Mouse (Mus musculus): ENCODE data around the gene Pigl.
"Not testable (repeated sequence)": the region's sequence is repeated elsewhere in the genome, so short reads cannot be mapped to it uniquely, and the experiment has no call there.

Gene Pigl

DNA sequence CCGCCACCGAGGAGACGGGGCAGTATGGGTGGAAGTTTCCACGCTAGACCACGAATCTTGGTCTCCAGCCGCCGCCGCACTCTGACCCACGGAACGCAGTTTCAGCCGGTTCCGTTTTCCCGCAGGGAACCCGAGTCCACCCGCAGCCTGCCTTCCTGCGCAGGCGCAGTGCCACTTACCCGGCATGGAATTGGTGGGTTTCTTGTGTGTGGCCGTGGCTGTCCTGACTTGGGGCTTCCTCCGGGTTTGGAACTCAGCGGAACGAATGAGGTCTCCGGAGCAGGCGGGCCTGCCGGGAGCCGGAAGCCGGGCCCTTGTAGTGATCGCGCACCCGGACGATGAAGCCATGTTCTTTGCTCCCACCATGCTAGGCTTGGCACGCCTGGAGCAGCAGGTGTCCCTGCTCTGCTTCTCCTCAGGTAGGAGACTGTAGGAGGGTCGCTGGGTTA lies at the start of gene Pigl, which contains the start of gene Ncor1:
Gene Pigl, plus strand, starts transcription at position 185 of the 449 bp plus-strand sequence.
Gene Ncor1, minus strand, starts transcription at position 266 of the 449 bp plus-strand sequence.
- DNase-seq (ENCODE audit: low read depth, low spot score), result peak; percentile 87

DNA sequence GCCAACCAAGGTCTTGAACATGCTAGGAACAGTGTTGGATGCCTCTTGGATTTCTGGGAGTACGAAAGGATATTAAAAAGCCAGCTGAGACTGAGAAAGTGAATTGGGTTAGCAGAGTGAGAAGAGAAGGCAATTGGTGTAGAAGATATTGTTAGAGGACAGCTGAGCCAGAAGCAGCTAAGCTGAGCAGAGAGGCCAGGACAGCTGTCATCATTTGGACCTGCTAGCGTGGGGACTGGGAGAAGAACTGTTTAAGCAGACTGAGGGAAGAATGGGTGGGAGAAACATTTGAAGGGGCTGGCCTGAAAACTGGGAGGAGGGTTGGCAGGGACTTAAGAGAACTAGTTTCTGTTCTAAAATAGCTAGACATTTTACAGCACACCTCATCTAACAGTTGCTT lies 49.4 kb upstream of the Pigl start:
- no peak for DNase-seq (ENCODE audit: low read depth, low spot score)

DNA sequence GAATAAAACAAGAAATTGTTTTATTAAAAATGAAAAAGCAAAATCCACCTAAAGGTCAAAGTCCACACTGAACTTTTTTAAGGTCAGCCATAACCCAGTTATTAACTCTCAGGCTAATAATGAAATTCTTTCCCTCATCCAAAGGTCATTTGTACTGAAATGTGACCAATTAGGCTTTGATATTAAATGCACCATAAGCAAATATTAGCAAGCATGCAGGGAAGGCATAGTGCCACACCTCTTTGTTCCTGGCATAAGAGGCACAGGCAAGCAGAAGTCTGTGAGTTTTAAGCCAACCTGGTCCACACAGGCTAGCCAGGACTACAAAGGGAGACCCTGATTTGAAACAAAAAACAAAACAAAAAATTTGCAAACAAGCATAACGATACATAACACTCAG lies 48.6 kb upstream of the Pigl start:
- no peak for DNase-seq (ENCODE audit: low read depth, low spot score)

DNA sequence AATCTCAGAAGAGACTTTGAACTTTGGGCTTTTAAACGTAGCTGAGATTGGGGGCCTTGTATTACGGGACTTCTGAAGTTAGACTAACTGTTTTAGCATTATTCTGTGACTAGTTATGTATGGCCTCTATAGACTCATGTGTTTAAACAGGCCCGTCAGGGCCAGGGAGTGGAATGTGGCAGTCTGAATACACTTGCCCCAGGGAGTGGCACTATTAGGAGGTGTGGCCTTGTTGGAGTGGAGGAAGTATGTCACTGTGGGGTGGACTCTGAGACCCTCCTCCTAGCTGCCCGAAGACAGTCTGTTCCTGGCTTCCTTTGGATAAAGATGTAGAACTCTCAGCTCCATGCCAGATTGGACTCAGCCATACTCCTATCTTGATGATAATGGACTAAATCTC lies 43.2 kb upstream of the Pigl start:
- DNase-seq (ENCODE audit: low read depth, low spot score), result no peak

DNA sequence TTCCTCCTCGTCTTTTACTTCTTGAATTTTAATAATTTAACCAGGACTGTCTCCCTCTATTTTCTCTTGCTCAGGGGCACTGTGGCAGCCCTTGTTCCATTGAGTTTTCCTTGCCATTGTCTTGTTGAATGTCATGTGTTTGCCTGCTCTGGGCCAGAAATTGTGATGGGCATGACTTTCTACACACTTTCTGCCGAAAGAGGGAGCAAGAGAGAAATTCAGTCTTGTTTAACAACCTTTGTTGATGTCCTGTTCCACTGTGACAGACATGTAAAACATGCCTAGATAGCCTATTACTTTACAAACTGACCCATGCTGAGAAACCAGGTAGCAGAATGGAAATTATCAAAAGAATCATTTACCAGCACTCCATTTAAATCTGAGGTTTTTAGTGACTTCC lies 33.7 kb upstream of the Pigl start:
- no peak for DNase-seq (ENCODE audit: low read depth, low spot score)

DNA sequence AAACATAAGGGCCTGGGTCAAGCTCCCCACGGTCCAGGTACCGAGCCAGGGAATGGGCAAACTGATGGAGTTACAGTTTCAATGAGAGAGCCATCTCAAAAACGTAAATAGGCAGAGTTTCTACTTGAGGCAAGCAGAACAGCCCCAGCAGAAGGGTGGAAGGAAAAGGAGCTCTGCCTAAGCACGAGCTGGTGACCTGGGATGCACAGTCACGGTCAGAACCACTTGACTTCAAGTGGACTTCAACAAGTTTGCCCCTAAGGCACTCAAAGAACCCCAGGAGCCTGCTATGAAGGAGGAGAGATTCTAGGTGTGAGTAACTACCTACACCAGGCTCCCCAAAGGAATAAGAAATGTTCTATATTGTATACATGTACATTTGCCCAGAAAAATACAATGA lies 32.0 kb upstream of the Pigl start:
- DNase-seq (ENCODE audit: low read depth, low spot score), result no peak

DNA sequence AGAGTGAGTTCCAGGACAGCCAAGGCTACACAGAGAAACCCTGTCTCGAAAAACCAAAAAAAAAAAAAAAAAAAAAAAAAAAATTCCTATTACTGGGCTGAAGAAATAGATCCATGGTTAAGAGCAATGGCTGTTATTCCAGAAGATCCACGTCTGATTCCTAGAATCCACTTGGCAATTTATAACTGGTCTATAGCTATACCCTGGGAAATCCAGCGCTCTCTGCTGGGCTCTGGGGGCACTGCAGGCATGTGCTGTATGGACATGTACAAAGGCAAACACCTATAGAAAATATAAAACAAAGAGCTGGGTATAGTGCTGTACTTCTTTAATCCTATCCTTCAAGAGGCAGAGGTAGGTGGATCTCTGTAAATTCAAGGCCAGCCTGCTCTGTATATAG lies 31.2 kb upstream of the Pigl start:
- DNase-seq (ENCODE audit: low read depth, low spot score), result no peak

DNA sequence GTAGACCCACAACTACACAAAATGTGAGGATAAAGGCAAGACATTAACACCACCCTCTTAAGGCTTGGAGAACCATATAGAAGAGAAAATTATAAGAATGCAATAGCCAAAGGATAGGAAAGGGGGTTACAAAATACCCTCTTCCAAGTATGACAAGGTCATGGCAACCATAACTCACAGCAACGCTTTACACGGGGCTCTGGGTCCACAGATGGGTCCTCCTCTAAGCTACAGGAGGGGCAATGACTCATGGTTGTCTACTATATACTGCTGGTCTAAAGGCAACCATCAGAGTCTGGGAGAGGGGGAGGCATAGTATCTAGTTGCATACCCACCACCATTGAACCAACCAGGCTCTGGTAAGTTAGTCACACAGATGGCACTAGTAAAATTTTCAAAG lies 26.0 kb upstream of the Pigl start:
- no peak for DNase-seq (ENCODE audit: low read depth, low spot score)

DNA sequence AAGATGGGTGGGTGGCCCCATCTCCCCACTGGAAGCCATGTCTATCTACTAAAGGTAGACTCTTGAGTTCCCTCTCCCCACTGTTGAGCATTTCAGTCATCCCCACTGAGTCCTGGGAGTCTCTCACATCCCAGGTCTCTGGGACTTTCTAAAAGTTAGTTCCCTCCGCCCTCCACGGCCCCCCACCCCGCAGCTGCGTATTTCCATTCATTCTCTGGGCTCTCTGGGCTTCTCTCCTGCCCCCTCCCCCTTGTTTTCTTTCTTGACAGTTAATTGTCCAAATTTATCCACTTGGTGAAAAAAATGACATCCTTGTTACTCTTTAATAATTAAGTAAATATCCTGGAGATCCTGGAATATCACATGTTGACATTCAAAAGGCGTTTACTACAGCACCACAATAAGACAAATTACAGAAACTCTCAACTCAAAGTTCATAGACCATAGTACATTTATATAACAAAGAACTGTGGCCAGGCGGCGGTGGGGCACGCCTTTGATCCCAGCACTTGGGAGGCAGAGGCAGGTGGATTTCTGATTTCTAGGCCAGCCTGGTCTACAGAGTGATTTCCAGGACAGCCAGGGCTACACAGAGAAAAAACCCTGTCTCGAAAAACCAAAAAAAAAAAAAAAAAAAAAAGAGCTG lies 17.5 kb upstream of the Pigl start:
- DNase-seq (ENCODE audit: low read depth, low spot score), result no peak

DNA sequence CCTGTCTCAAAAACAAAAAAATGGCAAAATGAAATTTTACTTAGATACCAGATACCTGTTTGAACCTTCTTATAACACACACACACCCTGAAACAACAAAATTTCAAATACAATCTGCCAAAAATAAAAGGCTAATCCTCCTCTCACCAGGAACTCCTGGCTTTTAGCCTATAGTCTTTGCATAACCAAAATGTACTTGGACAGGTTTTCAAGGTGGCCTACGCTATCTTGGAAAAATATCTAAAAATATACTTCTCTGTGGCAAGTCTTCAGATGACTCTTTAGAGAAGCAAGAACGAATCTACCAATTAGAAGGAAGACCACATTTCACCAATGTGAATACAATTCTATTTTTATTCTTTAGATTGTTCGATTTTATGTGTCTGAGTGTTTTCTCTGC lies 12.5 kb upstream of the Pigl start:
- no peak for DNase-seq (ENCODE audit: low read depth, low spot score)

DNA sequence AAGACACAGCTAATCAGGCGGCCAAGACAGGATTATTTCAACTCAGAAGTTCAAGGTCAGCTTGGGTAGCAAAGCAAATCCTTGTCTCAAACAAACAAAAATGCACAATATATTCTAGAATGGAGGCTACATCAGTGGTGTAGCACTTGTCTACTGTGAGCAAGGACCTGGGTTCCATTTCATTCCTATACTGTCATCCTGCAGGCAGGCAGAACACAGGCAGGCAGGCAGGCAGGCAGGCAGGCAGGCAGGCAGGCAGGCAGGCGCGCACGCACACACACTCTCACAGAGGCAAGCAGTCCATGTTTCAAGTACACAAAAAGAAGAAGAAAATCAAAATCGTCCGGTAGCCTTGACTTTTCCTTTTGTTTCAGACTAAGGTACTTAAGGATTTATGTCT lies 9.3 kb upstream of the Pigl start:
- DNase-seq (ENCODE audit: low read depth, low spot score), result no peak

DNA sequence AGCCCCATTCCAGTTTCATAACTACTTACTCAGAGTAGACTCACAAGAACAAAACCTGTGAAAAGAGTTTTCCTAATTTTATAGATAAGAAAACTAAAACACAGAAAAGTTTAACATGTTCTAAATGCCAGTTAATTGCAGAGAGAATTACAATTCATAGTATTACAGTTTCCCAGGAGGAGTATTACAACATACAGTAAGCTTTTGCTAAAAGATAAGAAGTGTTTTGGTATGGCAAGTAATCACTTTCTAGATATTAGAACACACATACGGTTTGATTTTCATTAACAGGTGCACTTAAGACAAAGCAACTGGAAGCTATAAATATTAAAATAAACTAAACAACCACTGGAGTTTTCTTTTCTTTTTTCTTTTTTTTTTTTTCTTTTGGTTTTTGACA lies 3.1 kb upstream of the Pigl start:
- DNase-seq (ENCODE audit: low read depth, low spot score), result no peak

DNA sequence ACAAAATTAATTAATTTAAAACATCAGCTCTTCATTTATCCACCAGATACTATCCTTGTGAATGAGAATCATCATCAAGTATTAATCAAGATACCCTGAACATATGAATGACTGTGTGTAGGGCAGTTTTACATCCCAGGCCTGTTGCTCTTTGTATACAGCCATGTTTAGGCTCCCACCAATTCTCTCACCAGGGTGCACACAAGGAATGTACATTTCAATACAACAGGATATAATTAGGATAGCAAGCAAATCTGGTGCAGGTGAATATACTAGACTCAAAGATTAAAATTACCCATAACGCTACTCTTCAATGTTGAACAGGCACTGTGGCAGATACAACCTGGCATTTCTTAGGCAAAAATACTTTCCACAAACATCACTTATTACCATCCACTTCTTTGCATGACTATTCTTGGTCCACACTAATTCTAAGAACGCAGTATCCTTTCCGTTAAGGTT lies 2.2 kb upstream of the Pigl start:
- no peak for DNase-seq (ENCODE audit: low read depth, low spot score)

DNA sequence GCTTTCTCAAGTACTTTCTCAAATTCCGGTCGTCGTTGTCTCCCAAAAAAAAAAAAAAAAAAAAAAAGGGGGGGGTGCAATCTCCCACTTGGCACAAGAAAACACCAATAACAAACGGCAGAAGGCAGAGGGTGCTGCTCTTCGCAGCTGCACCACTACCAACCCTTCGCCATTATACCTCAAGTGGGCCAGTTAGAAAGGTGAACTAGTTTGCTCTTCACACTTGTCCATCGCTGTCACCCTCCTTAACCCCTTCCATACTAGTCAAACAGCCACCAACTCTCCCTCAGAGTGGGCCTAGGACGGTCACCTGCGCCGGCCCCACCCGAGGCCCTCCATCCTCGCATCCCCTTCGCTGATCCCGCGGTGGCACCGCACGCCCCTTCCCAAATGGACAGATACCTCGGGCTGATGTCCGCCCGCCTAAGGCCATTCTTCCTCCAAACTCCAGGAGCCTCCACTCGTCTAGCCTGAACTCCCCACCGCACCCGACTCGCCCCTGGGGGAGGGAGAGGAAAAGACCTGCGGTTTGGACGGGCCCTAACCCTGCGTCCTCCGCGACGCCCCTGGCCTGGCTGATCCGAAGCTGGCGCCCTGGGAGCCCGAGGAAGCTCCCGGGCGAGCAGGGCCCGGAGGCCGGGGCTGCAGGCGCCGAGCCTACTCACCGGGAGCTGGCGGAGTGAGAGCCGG lies 1.6 kb upstream of the Pigl start:
- peak; percentile 36 for DNase-seq (ENCODE audit: low read depth, low spot score)

DNA sequence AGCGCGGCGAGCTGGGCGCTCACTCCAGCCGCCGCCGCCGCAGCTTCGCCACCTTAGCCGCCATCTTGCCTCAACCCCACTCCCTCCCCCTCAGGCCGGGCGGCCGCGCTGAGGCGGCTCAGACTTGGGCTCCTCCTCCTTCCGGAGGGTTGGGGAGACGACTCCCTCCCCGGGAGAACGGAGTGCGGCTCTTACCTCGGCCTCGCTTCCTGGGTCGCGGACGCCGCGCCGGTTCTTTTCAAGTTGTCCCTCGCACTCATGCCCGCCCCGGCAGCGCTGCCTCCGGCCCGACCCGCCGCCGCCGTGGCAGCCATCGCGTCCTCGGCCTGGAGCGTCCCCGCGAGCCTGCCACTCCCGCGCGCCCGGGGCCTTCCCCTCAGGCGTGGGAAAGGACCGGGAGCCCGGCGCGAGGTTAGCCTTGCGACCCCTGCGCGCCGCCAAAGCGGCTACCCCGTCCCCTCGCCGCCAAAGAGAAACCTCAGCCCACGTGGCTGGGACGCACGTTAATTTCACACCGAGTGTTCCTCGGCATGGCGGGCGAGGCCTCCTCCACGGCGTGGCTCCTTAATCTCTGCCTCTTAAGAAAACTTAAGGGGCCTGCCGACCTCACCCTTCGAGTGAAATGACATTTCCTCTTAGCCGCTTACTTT lies 894 bp upstream of the Pigl start:
- peak; percentile 90 for DNase-seq (ENCODE audit: low read depth, low spot score)

DNA sequence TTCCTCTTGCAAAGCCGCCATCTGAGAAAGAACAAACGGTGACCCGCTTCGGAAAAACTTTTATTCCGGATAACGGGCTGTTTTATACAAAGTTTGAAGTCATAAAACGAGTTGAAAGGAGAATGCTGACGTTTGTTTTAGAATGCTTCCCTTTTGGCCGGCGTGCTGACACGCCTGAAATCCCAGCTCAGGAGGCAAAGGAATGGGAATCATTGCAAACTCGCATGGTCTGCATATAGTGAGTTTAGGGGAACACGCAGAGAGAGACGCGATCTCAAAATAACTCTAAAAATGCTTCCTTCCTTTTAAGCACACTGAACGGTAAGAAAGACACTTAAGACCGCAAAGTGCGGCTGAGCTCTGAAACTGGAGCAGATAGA lies 379 bp upstream of the Pigl start:
- DNase-seq (ENCODE audit: low read depth, low spot score), result peak; percentile 36

DNA sequence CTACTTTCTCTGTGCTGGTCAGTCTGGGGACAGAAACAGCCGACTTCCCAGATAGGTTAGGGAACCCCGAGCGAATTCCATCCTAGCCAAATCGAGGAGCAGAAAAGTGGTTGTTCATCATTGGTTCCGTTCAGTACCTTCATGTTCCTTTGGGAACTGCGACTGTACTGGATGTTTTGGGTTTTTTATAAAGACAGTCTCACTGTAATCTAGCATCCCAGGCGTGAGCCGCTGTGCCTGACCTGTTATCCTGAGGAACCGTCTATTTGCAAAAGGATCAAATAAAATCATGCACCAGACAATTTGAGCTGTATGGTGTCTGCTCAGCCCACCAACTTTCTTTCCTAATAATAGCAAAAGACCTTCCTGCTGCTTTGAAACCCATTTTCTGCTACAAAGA lies 520 bp downstream of the Pigl start:
- DNase-seq (ENCODE audit: low read depth, low spot score), result no peak

DNA sequence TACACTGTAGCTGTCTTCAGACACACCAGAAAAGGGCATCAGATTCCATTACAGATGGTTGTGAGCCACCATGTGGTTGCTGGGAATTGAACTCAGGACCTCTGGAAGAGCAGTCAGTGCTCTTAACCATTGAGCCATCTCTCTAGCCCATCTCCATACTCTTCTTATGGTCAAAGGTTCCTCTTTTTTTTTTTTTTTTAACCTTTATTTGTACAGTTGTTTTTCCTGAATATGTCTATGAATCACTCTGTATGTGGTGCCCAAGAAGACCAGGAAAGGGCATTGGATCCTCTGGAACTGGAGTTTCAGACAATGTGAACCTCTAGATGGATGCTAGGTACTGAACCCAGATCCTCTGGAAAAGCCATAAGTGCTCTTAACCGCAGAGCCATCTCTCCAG lies 4.3 kb downstream of the Pigl start:
- not testable (repeated sequence) for DNase-seq (ENCODE audit: low read depth, low spot score)

DNA sequence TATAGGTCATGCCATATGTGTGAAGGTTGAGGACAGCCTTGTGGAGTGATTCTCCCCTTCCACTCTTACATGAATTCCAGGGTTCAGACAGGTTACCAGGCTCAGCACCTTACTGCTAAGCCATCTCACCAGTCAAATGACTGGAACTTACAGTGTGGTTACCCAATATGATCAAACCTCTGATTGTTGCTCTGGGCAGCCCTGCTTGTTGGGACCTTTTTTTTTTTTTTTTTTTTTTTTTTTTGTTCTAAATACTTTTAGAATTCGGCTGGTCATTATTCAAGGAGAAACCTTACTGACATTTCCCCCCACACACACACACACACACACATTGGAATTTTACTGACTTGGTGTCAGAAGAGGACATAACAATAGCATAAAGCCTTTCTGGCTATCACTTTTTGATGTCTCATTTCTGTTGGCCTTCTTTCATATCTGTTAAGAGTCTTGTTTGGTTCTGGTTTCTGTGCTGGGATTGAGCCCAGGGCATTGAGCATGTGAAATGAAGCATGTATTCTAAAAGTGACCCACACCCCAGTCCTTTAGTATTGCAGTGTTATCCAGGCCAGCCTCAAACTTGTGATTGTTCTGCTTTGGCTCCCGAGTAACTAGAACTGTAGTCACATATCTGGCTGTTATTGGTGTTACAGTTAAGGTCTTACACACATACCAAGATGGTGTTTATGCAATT lies 5.1 kb downstream of the Pigl start:
- DNase-seq (ENCODE audit: low read depth, low spot score), result no peak

DNA sequence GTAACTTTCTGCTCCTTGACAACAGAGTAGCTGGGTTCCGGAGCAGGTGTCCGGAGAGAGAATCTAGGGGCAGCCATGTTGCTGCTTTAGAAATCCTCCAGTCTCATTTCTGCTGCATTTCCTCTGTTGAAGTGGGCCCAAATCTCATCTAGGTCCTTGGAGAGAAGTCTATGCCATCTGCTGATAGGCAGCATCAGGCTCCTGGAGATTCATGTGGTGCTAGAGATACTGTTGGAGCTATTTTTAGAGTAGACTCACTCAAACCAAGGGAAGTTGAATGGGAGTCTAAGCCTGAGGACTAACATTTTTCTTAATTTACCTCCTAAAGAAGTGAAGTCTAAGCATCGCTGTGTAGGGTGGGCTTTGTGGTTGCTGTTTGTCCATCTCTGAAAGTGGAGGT lies 6.4 kb downstream of the Pigl start:
- DNase-seq (ENCODE audit: low read depth, low spot score), result no peak

DNA sequence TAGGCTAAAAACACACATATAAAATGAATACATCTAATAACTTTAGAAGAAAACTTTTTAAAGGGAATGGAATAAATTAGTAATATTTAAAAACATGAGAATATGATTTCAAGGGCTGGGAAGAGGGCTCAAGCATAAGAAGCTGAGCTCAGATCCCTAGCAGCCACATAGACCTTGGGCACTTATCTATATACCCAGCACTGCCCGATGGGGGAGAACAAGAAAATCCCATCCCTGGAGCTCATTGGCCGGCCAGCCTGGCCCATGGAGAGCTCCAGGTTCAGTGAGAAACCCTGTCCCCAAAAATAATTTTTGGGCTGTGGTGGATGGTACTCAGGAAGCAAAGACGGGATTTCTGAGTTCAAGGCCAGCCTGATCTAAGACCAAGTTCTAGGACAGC lies 7.6 kb downstream of the Pigl start:
- no peak for DNase-seq (ENCODE audit: low read depth, low spot score)

DNA sequence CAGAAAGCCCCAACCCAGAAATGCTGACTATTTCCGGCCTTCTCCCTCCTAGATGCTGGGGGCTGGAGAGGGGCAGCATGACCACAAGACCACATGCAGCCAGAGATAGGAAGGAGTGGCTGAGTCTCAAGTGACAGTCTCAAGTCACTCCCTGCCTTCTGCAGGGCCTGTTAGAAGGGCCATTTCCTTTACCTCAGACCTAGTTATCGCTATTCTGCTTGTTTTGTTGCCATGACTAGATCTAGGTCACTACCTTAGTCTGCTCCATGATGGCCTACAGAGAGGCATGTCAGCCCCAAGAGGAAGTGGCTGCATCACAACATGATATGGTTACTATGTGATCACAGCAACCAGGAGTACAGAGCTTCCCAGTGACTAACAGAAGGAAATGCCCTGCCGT lies 8.3 kb downstream of the Pigl start:
- no peak for DNase-seq (ENCODE audit: low read depth, low spot score)

Data from forelimb bud, embryonic 11.5 days (tissue).